Mouse (Mus musculus): ENCODE data around the gene Usp35. TPM values are rescaled to one million over a fixed set of nuclear protein-coding genes. Genes with fewer than 3 reads are reported as not detected.
A peak's percentile ranks its signal among the peaks of the same experiment; 100 is the strongest.

The Usp35 gene
- polyA plus RNA-seq, 1 experiment from 2014 or later: 3.2 TPM

DNA sequence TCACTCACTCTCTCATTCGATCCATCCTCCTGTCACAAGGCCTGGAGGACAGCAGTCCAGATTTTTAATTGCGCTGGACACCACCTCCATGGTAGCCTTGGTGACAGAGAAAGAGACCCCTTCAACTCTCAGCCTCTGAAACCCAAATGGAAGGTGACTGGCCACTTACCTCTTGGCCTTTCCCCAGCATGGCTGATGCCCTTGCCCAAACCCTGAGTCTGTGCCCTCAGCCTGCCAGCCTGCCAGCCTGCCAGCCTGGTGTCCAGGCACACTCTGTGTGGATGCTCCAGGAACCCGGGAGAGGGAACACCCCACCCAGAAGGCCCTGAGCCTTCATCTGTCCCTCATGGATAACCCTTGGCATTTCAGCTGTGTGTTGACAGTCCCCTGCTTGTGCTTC lies 2.1 kb downstream of the Usp35 start:
- Histone ChIP-seq H3K4me2 (ENCODE audit: low read length) (no peak overlapping the region), H3K4me1 (ENCODE audit: control insufficient read depth, insufficient read depth, low read length) (peaks cover 28% of the 10 kb centered on the region), H3K4me3 (ENCODE audit: low read depth, low read length) (no peak overlapping the region), H3K9me3 (replicated peaks; ENCODE audit: control insufficient read depth, low read length, poor library complexity, severe bottlenecking) (no peaks in the 10 kb centered on the region), H3K27ac (ENCODE audit: low read length) (no peak overlapping the region), H3K9ac (ENCODE audit: low read depth, low read length) (peak overlapping the region; percentile 30; the same call in 1 of the 2 replicates), H3K27me3 (ENCODE audit: control insufficient read depth, insufficient read depth, low read depth, low read length) (peaks cover 21% of the 10 kb centered on the region), H3K36me3 (ENCODE audit: control insufficient read depth, insufficient read depth, low read length) (no peaks in the 10 kb centered on the region)
- no peak for ATAC-seq
- WGBS: 91% methylated on average over 3 of the region's 3 CpGs

DNA sequence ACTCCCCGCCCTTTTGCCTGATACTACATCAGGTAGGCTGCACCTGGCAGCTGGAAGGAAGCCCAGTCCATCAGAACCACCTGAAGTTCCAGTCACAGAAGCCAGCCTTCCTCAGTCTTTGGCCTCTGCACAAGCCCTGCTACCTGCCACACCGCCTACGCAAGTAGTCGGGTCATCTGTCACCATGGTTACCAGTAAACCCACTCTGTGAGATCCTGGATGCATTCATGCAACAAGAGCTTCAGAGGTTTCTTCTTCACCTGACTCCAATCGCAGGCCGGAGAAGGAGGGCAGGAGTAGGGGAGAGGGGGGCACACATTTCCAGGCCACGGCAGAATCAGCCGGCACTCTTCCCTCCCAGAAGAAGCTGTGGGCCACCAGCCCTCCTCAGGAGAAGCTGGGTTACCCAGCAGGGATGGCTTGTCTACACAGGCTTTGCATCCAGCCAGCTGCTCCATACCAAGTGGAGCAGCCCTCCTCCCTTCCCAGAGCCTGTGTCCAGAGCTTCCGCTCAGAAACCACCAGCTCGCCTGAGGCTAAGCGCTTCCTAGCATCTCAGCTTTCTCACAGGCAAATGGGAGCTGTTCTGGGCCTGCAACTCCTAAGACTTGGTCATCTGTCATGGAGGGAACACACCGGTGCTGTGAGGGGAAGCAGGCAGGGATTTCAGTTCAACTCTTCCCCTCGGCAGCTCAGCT lies 2.8 kb downstream of the Usp35 start:
- Histone ChIP-seq H3K27me3 (ENCODE audit: control insufficient read depth, insufficient read depth, low read depth, low read length) (peaks cover 21% of the 10 kb centered on the region), H3K27ac (ENCODE audit: low read length) (no peak overlapping the region), H3K4me1 (ENCODE audit: control insufficient read depth, insufficient read depth, low read length) (peaks cover 28% of the 10 kb centered on the region), H3K9ac (ENCODE audit: low read depth, low read length) (peak overlapping the region; percentile 30; the same call in 1 of the 2 replicates), H3K9me3 (replicated peaks; ENCODE audit: control insufficient read depth, low read length, poor library complexity, severe bottlenecking) (no peaks in the 10 kb centered on the region), H3K4me2 (ENCODE audit: low read length) (0 out of 2 replicates have a peak overlapping the region, but pooled peaks have one; percentile 2), H3K4me3 (ENCODE audit: low read depth, low read length) (no peak overlapping the region), H3K36me3 (ENCODE audit: control insufficient read depth, insufficient read depth, low read length) (no peaks in the 10 kb centered on the region)
- WGBS: 61% methylated on average over 13 of the region's 13 CpGs
- no peak for ATAC-seq

DNA sequence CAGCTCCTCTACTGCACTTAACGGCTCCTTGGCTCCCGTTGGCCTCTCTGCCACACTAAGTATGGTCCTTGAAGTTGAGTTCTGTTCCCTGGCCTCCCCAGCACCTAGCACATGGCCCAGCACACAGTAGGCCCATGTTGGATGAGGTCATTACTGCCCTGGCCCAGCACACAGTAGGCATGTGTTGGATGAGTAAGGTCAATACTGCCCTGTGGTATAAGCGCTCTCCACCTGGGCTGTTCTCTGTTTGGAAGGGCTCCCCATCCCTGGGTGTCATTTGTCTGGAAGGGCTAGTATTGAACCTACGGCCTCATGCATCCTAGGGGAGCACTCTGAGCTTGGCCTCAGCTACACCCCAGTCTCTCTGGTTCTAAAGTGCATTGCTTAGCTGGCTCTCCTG lies 4.4 kb downstream of the Usp35 start:
- no peak for ATAC-seq
- Histone ChIP-seq H3K9me3 (replicated peaks; ENCODE audit: control insufficient read depth, low read length, poor library complexity, severe bottlenecking) (no peaks in the 10 kb centered on the region), H3K9ac (ENCODE audit: low read depth, low read length) (no peak overlapping the region), H3K4me2 (ENCODE audit: low read length) (no peak overlapping the region), H3K36me3 (ENCODE audit: control insufficient read depth, insufficient read depth, low read length) (no peaks in the 10 kb centered on the region), H3K4me1 (ENCODE audit: control insufficient read depth, insufficient read depth, low read length) (peaks cover 19% of the 10 kb centered on the region), H3K27me3 (ENCODE audit: control insufficient read depth, insufficient read depth, low read depth, low read length) (peaks cover 21% of the 10 kb centered on the region), H3K4me3 (ENCODE audit: low read depth, low read length) (no peak overlapping the region), H3K27ac (ENCODE audit: low read length) (no peak overlapping the region)
- 92% methylated on average over 4 of the region's 4 CpGs for WGBS

DNA sequence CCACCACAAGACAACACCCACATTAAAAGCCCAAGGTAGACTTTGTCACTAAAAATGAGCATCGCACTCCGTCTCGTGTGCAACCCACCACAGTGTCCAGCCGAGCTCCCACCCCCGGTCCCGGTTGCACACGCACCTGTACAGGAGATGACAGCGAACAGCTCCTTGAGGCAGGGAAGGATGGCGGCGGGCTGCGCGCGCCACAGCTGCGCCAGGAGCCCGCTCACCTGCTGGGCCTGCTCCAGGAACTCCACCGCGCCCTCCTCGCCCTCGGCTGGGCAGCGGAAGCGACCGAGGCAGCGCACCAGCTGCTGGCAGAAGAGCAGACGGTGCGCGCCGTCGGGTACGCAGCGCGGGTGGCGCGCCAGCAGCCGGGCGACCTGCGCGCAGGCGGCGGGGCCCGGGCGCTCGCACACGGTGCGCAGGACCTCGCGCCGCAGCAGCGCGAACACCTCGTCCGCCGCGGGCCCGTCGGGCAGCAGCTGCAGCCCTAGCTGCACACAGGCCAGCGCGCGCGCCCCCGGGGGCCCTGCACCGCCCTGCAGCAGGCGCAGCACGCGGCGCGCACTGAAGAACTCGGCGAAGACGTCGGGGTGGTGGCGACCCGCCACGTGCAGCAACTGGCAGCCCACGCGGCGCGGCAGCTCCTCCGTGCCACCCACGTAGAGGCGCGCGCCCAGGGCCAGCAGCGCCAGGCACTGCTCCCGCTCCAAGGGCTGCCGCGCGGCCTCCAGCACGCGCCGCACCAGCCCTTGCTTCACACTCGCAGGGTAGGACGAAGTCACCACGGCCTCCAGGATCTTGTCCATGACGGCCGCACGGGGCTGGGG lies 6.4 kb downstream of the Usp35 start:
- no peaks in the 10 kb centered on the region for H3K9me3 ChIP-seq (replicated peaks; ENCODE audit: control insufficient read depth, low read length, poor library complexity, severe bottlenecking)
- H3K9ac ChIP-seq (ENCODE audit: low read depth, low read length): 0 out of 2 replicates have a peak overlapping the region, but pooled peaks have one; percentile 27

DNA sequence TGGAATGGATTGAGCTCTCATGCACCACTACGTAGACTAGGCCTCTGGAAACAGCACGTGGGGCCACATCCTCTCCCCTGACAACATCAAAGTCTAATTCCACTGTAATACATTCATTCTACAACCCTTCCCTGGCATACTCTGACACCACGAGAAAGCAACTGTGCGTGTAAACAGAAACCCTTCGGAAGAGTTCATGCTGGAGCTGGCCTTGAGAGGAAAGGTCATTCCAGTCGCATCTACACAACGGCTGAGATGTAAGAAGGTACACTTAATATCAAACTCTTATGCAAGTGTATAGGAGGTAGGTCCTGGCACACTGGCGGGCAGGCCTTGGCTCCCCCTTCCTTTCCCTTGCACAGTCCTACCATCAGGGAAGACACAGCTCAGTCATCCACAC lies 7.5 kb downstream of the Usp35 start:
- Histone ChIP-seq H3K36me3 (ENCODE audit: control insufficient read depth, insufficient read depth, low read length) (peaks cover 1% of the 10 kb centered on the region), H3K27ac (ENCODE audit: low read length) (no peak overlapping the region), H3K9me3 (replicated peaks; ENCODE audit: control insufficient read depth, low read length, poor library complexity, severe bottlenecking) (no peaks in the 10 kb centered on the region), H3K27me3 (ENCODE audit: control insufficient read depth, insufficient read depth, low read depth, low read length) (peaks cover 21% of the 10 kb centered on the region), H3K4me3 (ENCODE audit: low read depth, low read length) (no peak overlapping the region), H3K4me1 (ENCODE audit: control insufficient read depth, insufficient read depth, low read length) (peaks cover 4% of the 10 kb centered on the region), H3K4me2 (ENCODE audit: low read length) (no peak overlapping the region), H3K9ac (ENCODE audit: low read depth, low read length) (no peak overlapping the region)
- WGBS: 92% methylated on average over 8 of the region's 8 CpGs
- ATAC-seq: no peak

More for the DNA sequence above, 6.4 kb downstream of the Usp35 start:
- ATAC-seq: peak; percentile 18; the same call in 1 of the 2 replicates
- Histone ChIP-seq H3K4me1 (ENCODE audit: control insufficient read depth, insufficient read depth, low read length) (peaks cover 9% of the 10 kb centered on the region), H3K4me2 (ENCODE audit: low read length) (peak overlapping the region; percentile 44), H3K4me3 (ENCODE audit: low read depth, low read length) (peak overlapping the region; percentile 35), H3K27ac (ENCODE audit: low read length) (no peak overlapping the region), H3K27me3 (ENCODE audit: control insufficient read depth, insufficient read depth, low read depth, low read length) (peaks cover 21% of the 10 kb centered on the region), H3K36me3 (ENCODE audit: control insufficient read depth, insufficient read depth, low read length) (no peaks in the 10 kb centered on the region; the same call in 1 of the 2 replicates)
- 14% methylated on average over 96 of the region's 96 CpGs for WGBS

DNA sequence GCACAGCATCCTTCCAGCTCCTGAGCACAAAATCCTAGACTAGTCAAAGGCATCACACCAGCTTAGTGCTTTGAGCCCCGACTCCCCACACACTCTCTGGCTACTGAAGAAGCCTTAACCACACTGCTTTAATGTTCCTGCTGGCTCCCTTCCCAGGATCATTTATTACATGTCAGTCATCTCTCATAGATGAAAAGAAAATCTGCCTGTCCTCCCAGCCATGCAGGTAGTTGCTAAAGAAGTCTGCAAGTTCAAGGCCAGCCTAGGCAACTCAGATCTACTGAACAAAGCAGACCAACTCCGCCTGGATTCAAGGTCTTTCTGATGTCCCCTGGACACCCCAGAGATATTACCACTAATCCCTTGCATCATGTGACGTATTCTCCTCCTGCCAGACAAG lies 14.1 kb downstream of the Usp35 start:
- no peak for ATAC-seq
- H3K27ac ChIP-seq (ENCODE audit: low read length): no peak overlapping the region
- no peak overlapping the region for H3K4me2 ChIP-seq (ENCODE audit: low read length)
- 70% methylated on average over 3 of the region's 3 CpGs for WGBS
- H3K9ac ChIP-seq (ENCODE audit: low read depth, low read length): no peak overlapping the region
- no peaks in the 10 kb centered on the region for H3K27me3 ChIP-seq (ENCODE audit: control insufficient read depth, insufficient read depth, low read depth, low read length)
- H3K36me3 ChIP-seq (ENCODE audit: control insufficient read depth, insufficient read depth, low read length): peaks cover 7% of the 10 kb centered on the region
- no peaks in the 10 kb centered on the region for H3K9me3 ChIP-seq (replicated peaks; ENCODE audit: control insufficient read depth, low read length, poor library complexity, severe bottlenecking)
- H3K4me1 ChIP-seq (ENCODE audit: control insufficient read depth, insufficient read depth, low read length): no peaks in the 10 kb centered on the region
- H3K4me3 ChIP-seq (ENCODE audit: low read depth, low read length): no peak overlapping the region

DNA sequence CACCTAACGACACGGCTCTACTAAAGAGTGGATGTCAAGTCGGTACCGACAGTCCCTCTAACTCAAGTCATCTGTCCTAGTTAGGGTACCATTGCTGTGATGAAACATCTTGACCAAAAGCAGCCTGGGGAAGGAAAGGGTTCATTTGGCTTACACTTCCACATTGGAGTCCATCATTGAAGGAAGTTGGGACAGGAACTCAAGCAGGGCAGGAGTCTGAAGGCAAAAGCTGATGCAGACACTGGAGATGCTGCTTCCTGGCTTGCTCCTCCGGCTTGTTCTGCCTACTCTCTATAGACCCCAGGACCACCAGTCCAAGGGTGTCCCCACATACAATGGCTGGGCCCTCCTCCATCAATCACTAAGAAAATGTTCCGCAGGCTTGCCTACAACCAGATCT lies 16.2 kb downstream of the Usp35 start:
- Histone ChIP-seq H3K27me3 (ENCODE audit: control insufficient read depth, insufficient read depth, low read depth, low read length) (no peaks in the 10 kb centered on the region), H3K9me3 (replicated peaks; ENCODE audit: control insufficient read depth, low read length, poor library complexity, severe bottlenecking) (no peaks in the 10 kb centered on the region), H3K4me1 (ENCODE audit: control insufficient read depth, insufficient read depth, low read length) (no peaks in the 10 kb centered on the region), H3K9ac (ENCODE audit: low read depth, low read length) (no peak overlapping the region), H3K4me3 (ENCODE audit: low read depth, low read length) (no peak overlapping the region), H3K36me3 (ENCODE audit: control insufficient read depth, insufficient read depth, low read length) (peaks cover 21% of the 10 kb centered on the region), H3K27ac (ENCODE audit: low read length) (no peak overlapping the region), H3K4me2 (ENCODE audit: low read length) (no peak overlapping the region)
- no peak for ATAC-seq
- WGBS: 84% methylated on average over 6 of the region's 6 CpGs

DNA sequence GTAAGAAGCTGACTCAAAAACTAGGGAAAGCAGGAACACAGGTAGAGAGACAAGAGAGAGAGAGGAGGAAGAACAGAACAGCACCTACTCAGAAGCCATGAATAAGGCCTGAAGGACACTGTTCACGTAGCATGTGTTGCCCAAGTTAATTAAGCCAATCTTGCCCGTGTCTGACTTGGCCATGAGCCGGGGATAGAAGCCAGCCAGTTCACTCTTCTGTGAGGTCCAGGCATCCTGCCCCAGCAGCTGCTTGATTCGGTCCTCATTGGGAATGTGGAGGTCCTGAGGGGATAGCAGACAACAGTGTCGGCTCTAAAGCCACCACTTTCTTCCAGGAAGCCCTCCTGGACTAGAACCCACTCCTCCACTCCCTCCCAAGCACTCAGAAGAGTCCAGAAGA lies 17.2 kb downstream of the Usp35 start:
- Histone ChIP-seq H3K4me3 (ENCODE audit: low read depth, low read length) (no peak overlapping the region), H3K27me3 (ENCODE audit: control insufficient read depth, insufficient read depth, low read depth, low read length) (no peaks in the 10 kb centered on the region), H3K4me1 (ENCODE audit: control insufficient read depth, insufficient read depth, low read length) (no peaks in the 10 kb centered on the region), H3K9ac (ENCODE audit: low read depth, low read length) (no peak overlapping the region), H3K36me3 (ENCODE audit: control insufficient read depth, insufficient read depth, low read length) (peaks cover 25% of the 10 kb centered on the region), H3K27ac (ENCODE audit: low read length) (no peak overlapping the region), H3K4me2 (ENCODE audit: low read length) (no peak overlapping the region), H3K9me3 (replicated peaks; ENCODE audit: control insufficient read depth, low read length, poor library complexity, severe bottlenecking) (no peaks in the 10 kb centered on the region)
- no peak for ATAC-seq
- WGBS: 84% methylated on average over 5 of the region's 5 CpGs
